Mouse (Mus musculus) liver, adult 2 months (tissue): ENCODE results near the gene Golga2. TPM values are rescaled to one million over a fixed set of nuclear protein-coding genes. Genes with fewer than 3 reads are reported as not detected.
A peak's percentile ranks its signal among the peaks of the same experiment; 100 is the strongest.

Experiments
- DNase-seq: peaks from one replicate; pipeline ENCODE4 v3.0.0-alpha.2; 2011; ENCODE audit warnings: low read depth, low spot score; ENCODE audit errors: extremely low read depth
- H3K27ac ChIP-seq: fragments of 200-500 bp; replicated peaks from 2 replicates; pipeline ENCODE4 v1.5.1; 2012; ENCODE audit warnings: low read depth, mild to moderate bottlenecking, control low read depth, inconsistent platforms, low read length; ENCODE audit not compliant: insufficient read depth
- H3K27me3 ChIP-seq: fragments of 200-500 bp; 2 replicates; pipeline ENCODE4 v1.6.1; 2012; ENCODE audit warnings: mild to moderate bottlenecking, moderate library complexity, low read length, inconsistent platforms; ENCODE audit not compliant: control insufficient read depth, insufficient read depth
- H3K36me3 ChIP-seq: fragments of 200-500 bp; 2 replicates; pipeline ENCODE4 v1.6.1; 2012; ENCODE audit warnings: low read length, inconsistent platforms; ENCODE audit not compliant: control insufficient read depth, insufficient read depth
- H3K4me1 ChIP-seq: fragments of 200-500 bp; 2 replicates; pipeline ENCODE4 v1.6.1; 2011; ENCODE audit warnings: low read length; ENCODE audit not compliant: control insufficient read depth, insufficient read depth
- H3K4me3 ChIP-seq: fragments of 200-500 bp; 2 replicates; pipeline ENCODE4 v1.5.1; 2011; ENCODE audit warnings: low read depth, mild to moderate bottlenecking, control low read depth, low read length, moderate library complexity; ENCODE audit not compliant: insufficient read depth
- H3K79me2 ChIP-seq: fragments of 200-500 bp; 2 replicates; pipeline ENCODE4 v1.6.1; 2012; ENCODE audit warnings: inconsistent platforms, mild to moderate bottlenecking, low read length, moderate library complexity; ENCODE audit not compliant: control insufficient read depth, insufficient read depth
- H3K9ac ChIP-seq: fragments of 200-500 bp; 2 replicates; pipeline ENCODE4 v1.6.1; 2012; ENCODE audit warnings: low read depth, mild to moderate bottlenecking, control low read depth, inconsistent platforms, low read length
- CTCF ChIP-seq: fragments of 200-500 bp; IDR thresholded peaks from 2 replicates; pipeline ENCODE4 v1.5.1; 2011; ENCODE audit warnings: low read depth, low read length, control low read depth
- POLR2A ChIP-seq: fragments of 200-500 bp; IDR thresholded peaks from 2 replicates; pipeline ENCODE4 v1.6.1; 2011; ENCODE audit warnings: low read length, control low read depth; ENCODE audit not compliant: insufficient read depth; ENCODE audit errors: extremely low read depth
- WGBS: fragments of 180-500 bp; shearing (Covaris S2); methylation state at CpG from one replicate; pipeline ENCODE4 v1.1.7; 2018; 5-methylcytosine and 5-hydroxymethylcytosine counted together
- polyA plus RNA-seq: library from polyadenylated mRNA; depleted of rRNA; stranded (reverse); fragments of >200 nt; gene quantifications from 2 replicates; pipeline ENCODE4 v1.2.3, GENCODE M21; 2012
- total RNA-seq: library from RNA; depleted of rRNA; stranded (reverse); fragments of >200 nt; gene quantifications from 2 replicates; pipeline ENCODE4 v1.2.3, GENCODE M21; 2014

The Golga2 gene
- total and polyA plus RNA-seq, 2 experiments, result 16.0 to 17.0 TPM

GRCm38 (mm10) chr2:32349625-32350255 is 62.6 kb downstream of the Golga2 start:
- WGBS, result 65% methylated on average over 8 of the region's 8 CpGs
- H3K27me3 ChIP-seq, result peaks cover 12% of the 10 kb centered on the region; the same call in 1 of the 2 replicates
- no peak for DNase-seq
- no peaks in the 10 kb centered on the region for H3K79me2 ChIP-seq
- no peak overlapping the region for H3K9ac ChIP-seq
- H3K36me3 ChIP-seq, result no peaks in the 10 kb centered on the region
- no peaks in the 10 kb centered on the region for H3K4me1 ChIP-seq
- no peak overlapping the region for H3K27ac ChIP-seq
- no peak overlapping the region for H3K4me3 ChIP-seq
- TF ChIP-seq POLR2A (no peak), CTCF (no peak)

- peaks cover 12% of the 10 kb centered on the region; the same call in 1 of the 2 replicates for H3K27me3 ChIP-seq
- TF ChIP-seq POLR2A (no peak), CTCF (no peak)
- no peaks in the 10 kb centered on the region for H3K36me3 ChIP-seq
- no peak for DNase-seq
- H3K4me1 ChIP-seq, result no peaks in the 10 kb centered on the region
- H3K4me3 ChIP-seq, result no peak overlapping the region
- no peaks in the 10 kb centered on the region for H3K79me2 ChIP-seq
- WGBS, result 71% methylated on average over 13 of the region's 13 CpGs
- no peak overlapping the region for H3K9ac ChIP-seq
- no peak overlapping the region for H3K27ac ChIP-seq
Measured at GRCm38 (mm10) chr2:32350471-32351051, 63.4 kb downstream of the Golga2 start.

GRCm38 (mm10) chr2:32351471-32351961 is 64.3 kb downstream of the Golga2 start:
- Histone ChIP-seq H3K27ac (no peak overlapping the region), H3K36me3 (no peaks in the 10 kb centered on the region), H3K4me3 (no peak overlapping the region), H3K79me2 (no peaks in the 10 kb centered on the region), H3K9ac (no peak overlapping the region), H3K27me3 (peaks cover 12% of the 10 kb centered on the region; the same call in 1 of the 2 replicates), H3K4me1 (no peaks in the 10 kb centered on the region)
- no peak for DNase-seq
- TF ChIP-seq CTCF (no peak), POLR2A (no peak)
- 70% methylated on average over 9 of the region's 9 CpGs for WGBS

GRCm38 (mm10) chr2:32352151-32353006 is 65.2 kb downstream of the Golga2 start, which contains the start of gene Ciz1:
Gene Ciz1 (plus strand): TSS chr2:32352327.
- H3K36me3 ChIP-seq, result no peaks in the 10 kb centered on the region
- H3K9ac ChIP-seq, result peak within 1 kb of the TSS; percentile 73
- no peak for TF ChIP-seq CTCF
- no peak for TF ChIP-seq POLR2A
- H3K4me1 ChIP-seq, result no peaks in the 10 kb centered on the region
- H3K27me3 ChIP-seq, result peaks cover 12% of the 10 kb centered on the region; the same call in 1 of the 2 replicates
- 5% methylated on average over 34 of the region's 52 CpGs for WGBS
- H3K4me3 ChIP-seq, result peak within 1 kb of the TSS; percentile 65
- no peak within 1 kb of the TSS for H3K27ac ChIP-seq
- no peaks in the 10 kb centered on the region for H3K79me2 ChIP-seq
- no peak for DNase-seq

GRCm38 (mm10) chr2:32353007-32353542 is 65.9 kb downstream of the Golga2 start, which contains the start of gene Dnm1:
Gene Dnm1 (minus strand): TSS chr2:32353338.
- WGBS, result under 1% methylated on average over 63 of the region's 63 CpGs
- Histone ChIP-seq H3K4me1 (no peaks in the 10 kb centered on the region), H3K9ac (peak within 1 kb of the TSS; percentile 73), H3K4me3 (peak within 1 kb of the TSS; percentile 65), H3K27me3 (peaks cover 12% of the 10 kb centered on the region; the same call in 1 of the 2 replicates), H3K27ac (no peak within 1 kb of the TSS), H3K36me3 (no peaks in the 10 kb centered on the region), H3K79me2 (no peaks in the 10 kb centered on the region)
- TF ChIP-seq CTCF, result peak; percentile 85
- TF ChIP-seq POLR2A, result no peak
- DNase-seq, result peak; percentile 45
